Mouse (Mus musculus) erythroblast, embryonic 14.5 days (primary cell): ENCODE measurements around the gene Apoc2.

ENCODE experiments used
- GATA1 ChIP-seq: IDR thresholded peaks from 2 replicates; pipeline ENCODE4 v1.6.1; 2012; ENCODE audit warnings: low read length, inconsistent platforms, mixed read lengths
- TAL1 ChIP-seq: IDR thresholded peaks from 3 replicates; pipeline ENCODE4 v1.6.1; 2012; ENCODE audit warnings: low read length, inconsistent platforms, mixed read lengths

DNA sequence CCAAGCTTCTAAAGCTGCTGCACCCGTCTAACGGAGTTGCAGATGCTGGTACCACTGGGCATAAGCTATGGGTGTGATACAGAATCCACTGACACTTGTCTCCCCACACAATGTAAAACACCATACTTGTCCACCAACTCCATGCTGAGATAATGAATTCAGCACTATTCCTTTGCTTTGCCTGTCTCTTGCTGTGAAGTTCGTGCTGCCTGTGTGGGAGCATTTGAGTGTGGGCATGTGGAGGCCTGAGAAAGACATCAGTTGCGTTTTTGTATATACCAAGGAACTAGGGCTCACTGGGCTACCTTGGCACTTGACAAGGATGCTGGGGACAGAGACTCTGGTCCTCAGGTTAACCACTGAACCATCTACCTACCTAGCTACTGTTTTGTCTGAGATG lies 36.5 kb downstream of the Apoc2 start:
- TF ChIP-seq TAL1 = no peak
- TF ChIP-seq GATA1 = no peak
